Comparison of ENCODE assay signal across 16 mouse cellular contexts in genomic region chr7:75142800-75143199, GRCm38 (mm10).
DNase-seq lines count a peak whose midpoint lies in the region; ATAC-seq and TF ChIP-seq lines count a peak whose summit lies in the region.
"Had no signal": no experiment of that assay in that cellular context is flagged by ENCODE, and none has a peak within 500 bp of the region (broad histone marks: within the 10 kb centered on the region; RNA-seq: fewer than 3 reads in every experiment).

No protein-coding gene starts in this region.

- H3K4me1 ChIP-seq in forebrain, embryonic 12.5 days = peaks cover 10% of the 10 kb centered on the region
- peaks cover 19% of the 10 kb centered on the region for H3K4me1 ChIP-seq in forebrain, embryonic 10.5 days
- peaks cover 7% of the 10 kb centered on the region for H3K4me1 ChIP-seq in intestine, embryonic 15.5 days (replicated peaks)
- peaks cover 6% of the 10 kb centered on the region for H3K4me1 ChIP-seq in intestine, embryonic 16.5 days (ENCODE audit: control insufficient read depth, insufficient read depth, low read length)
- H3K4me1 ChIP-seq in stomach, postnatal 0 days (replicated peaks; ENCODE audit: control insufficient read depth, insufficient read depth) = no peaks in the 10 kb centered on the region

- H3K9me3 ChIP-seq in forebrain, embryonic 12.5 days = no peaks in the 10 kb centered on the region
- no peaks in the 10 kb centered on the region for H3K9me3 ChIP-seq in forebrain, embryonic 10.5 days
- no peaks in the 10 kb centered on the region for H3K9me3 ChIP-seq in intestine, embryonic 15.5 days
- no peaks in the 10 kb centered on the region for H3K9me3 ChIP-seq in intestine, embryonic 16.5 days (ENCODE audit: control insufficient read depth, low read length)
- H3K9me3 ChIP-seq in stomach, postnatal 0 days (ENCODE audit: control insufficient read depth, low read length) = no peaks in the 10 kb centered on the region
- H3K9me3 ChIP-seq: liver, embryonic 13.5 days; stomach, embryonic 15.5 days had no signal

- 0 out of 2 replicates have a peak overlapping the region, but pooled peaks have one; percentile 50 for H3K4me2 ChIP-seq in forebrain, embryonic 12.5 days
- peak overlapping the region; percentile 68; the same call in 1 of the 2 replicates for H3K4me2 ChIP-seq in intestine, embryonic 15.5 days (replicated peaks)
- H3K4me2 ChIP-seq in intestine, embryonic 16.5 days (ENCODE audit: low read depth, low read length) = no peak overlapping the region
- peak overlapping the region; percentile 74 for H3K4me2 ChIP-seq in myocyte (ENCODE audit: low read depth)
- no peak overlapping the region for H3K4me2 ChIP-seq in stomach, postnatal 0 days (replicated peaks; ENCODE audit: low read depth)

- no peak overlapping the region for H3ac ChIP-seq in myocyte (ENCODE audit: control insufficient read depth, insufficient read length)

- no peaks in the 10 kb centered on the region for H3K36me3 ChIP-seq in forebrain, embryonic 12.5 days (replicated peaks)
- no peaks in the 10 kb centered on the region for H3K36me3 ChIP-seq in forebrain, embryonic 10.5 days (replicated peaks)
- H3K36me3 ChIP-seq in intestine, embryonic 15.5 days = no peaks in the 10 kb centered on the region
- no peaks in the 10 kb centered on the region for H3K36me3 ChIP-seq in intestine, embryonic 16.5 days (ENCODE audit: control insufficient read depth, insufficient read depth, low read length)
- no peaks in the 10 kb centered on the region for H3K36me3 ChIP-seq in myocyte (ENCODE audit: control insufficient read depth, insufficient read depth)
- no peaks in the 10 kb centered on the region for H3K36me3 ChIP-seq in stomach, postnatal 0 days (ENCODE audit: control insufficient read depth, insufficient read depth, low read length)
- H3K36me3 ChIP-seq: liver, embryonic 13.5 days; stomach, embryonic 15.5 days had no signal

- no peak for TF ChIP-seq POLR2A in myocyte (IDR thresholded peaks at IDR 0.05; ENCODE audit: insufficient read length, low read depth)

- no peaks in the 10 kb centered on the region for H3K79me2 ChIP-seq in myocyte (ENCODE audit: control insufficient read depth, insufficient read depth)

- no peak for DNase-seq in forebrain, embryonic 10.5 days (ENCODE audit: extremely low spot score, low spot score)
- DNase-seq in stomach, postnatal 0 days (ENCODE audit: low spot score) = no peak
- no peak for DNase-seq in layer of hippocampus, postnatal 25 days (ENCODE audit: extremely low spot score in 1 of 2, low spot score in 1 of 2)
- DNase-seq: adrenal gland, adult 8-10 months; gastrocnemius, postnatal 36 days; kidney, adult 18-20 months; kidney, postnatal 14 days; liver, embryonic 13.5 days; thymus, postnatal 14 days had no signal

- peaks cover 17% of the 10 kb centered on the region for H3K27me3 ChIP-seq in forebrain, embryonic 12.5 days
- peaks cover 22% of the 10 kb centered on the region for H3K27me3 ChIP-seq in forebrain, embryonic 10.5 days (ENCODE audit: poor library complexity, severe bottlenecking)
- H3K27me3 ChIP-seq in intestine, embryonic 15.5 days (replicated peaks) = no peaks in the 10 kb centered on the region
- no peaks in the 10 kb centered on the region; the same call in 1 of the 2 replicates for H3K27me3 ChIP-seq in intestine, embryonic 16.5 days (replicated peaks; ENCODE audit: control insufficient read depth, insufficient read depth, low read length)
- no peaks in the 10 kb centered on the region for H3K27me3 ChIP-seq in myocyte (ENCODE audit: control insufficient read depth, insufficient read depth, insufficient read length)
- H3K27me3 ChIP-seq in stomach, postnatal 0 days (ENCODE audit: control insufficient read depth, insufficient read depth, low read length) = no peaks in the 10 kb centered on the region
- H3K27me3 ChIP-seq: stomach, embryonic 15.5 days had no signal

- TF ChIP-seq CTCF in stomach, postnatal 0 days (IDR thresholded peaks at IDR 0.05; ENCODE audit: low read depth) = no peak

- H3K9ac ChIP-seq in forebrain, embryonic 12.5 days = no peak overlapping the region
- H3K9ac ChIP-seq in intestine, embryonic 15.5 days = no peak overlapping the region
- H3K9ac ChIP-seq in intestine, embryonic 16.5 days (ENCODE audit: low read depth, low read length) = no peak overlapping the region
- no peak overlapping the region for H3K9ac ChIP-seq in stomach, postnatal 0 days (ENCODE audit: low read length)
- H3K9ac ChIP-seq: liver, embryonic 13.5 days; stomach, embryonic 15.5 days had no signal

- no peak overlapping the region for H3K27ac ChIP-seq in forebrain, embryonic 12.5 days
- no peak overlapping the region for H3K27ac ChIP-seq in forebrain, embryonic 10.5 days
- H3K27ac ChIP-seq in intestine, embryonic 15.5 days = no peak overlapping the region
- no peak overlapping the region for H3K27ac ChIP-seq in intestine, embryonic 16.5 days (ENCODE audit: low read length)
- no peak overlapping the region for H3K27ac ChIP-seq in stomach, postnatal 0 days (replicated peaks)
- H3K27ac ChIP-seq: liver, embryonic 13.5 days; stomach, embryonic 15.5 days had no signal

- 30% methylated on average over 2 of the region's 2 CpGs for WGBS in forebrain, embryonic 12.5 days
- 38% methylated on average over 2 of the region's 2 CpGs for WGBS in forebrain, embryonic 10.5 days
- whole genome bisulfite sequencing in intestine, embryonic 15.5 days = 40% methylated on average over 2 of the region's 2 CpGs
- WGBS in intestine, embryonic 16.5 days = 51% methylated on average over 2 of the region's 2 CpGs
- 48% methylated on average over 2 of the region's 2 CpGs for WGBS in stomach, postnatal 0 days

- ATAC-seq in forebrain, embryonic 12.5 days (ENCODE audit: low FRiP score) = no peak
- no peak for ATAC-seq in intestine, embryonic 15.5 days
- no peak for ATAC-seq in intestine, embryonic 16.5 days
- ATAC-seq in granulocyte monocyte progenitor cell, adult 5-6 weeks (replicated peaks; ENCODE audit: poor library complexity, severe bottlenecking) = peak; percentile 59
- ATAC-seq in stomach, postnatal 0 days (ENCODE audit: low FRiP score, low TSS enrichment) = no peak
- ATAC-seq: midbrain, embryonic 16.5 days had no signal

- no peak overlapping the region for H3K4me3 ChIP-seq in forebrain, embryonic 12.5 days (replicated peaks)
- H3K4me3 ChIP-seq in forebrain, embryonic 10.5 days = no peak overlapping the region
- no peak overlapping the region for H3K4me3 ChIP-seq in intestine, embryonic 15.5 days (replicated peaks)
- no peak overlapping the region for H3K4me3 ChIP-seq in intestine, embryonic 16.5 days (ENCODE audit: low read length)
- H3K4me3 ChIP-seq in myocyte = no peak overlapping the region
- no peak overlapping the region for H3K4me3 ChIP-seq in stomach, postnatal 0 days (ENCODE audit: low read depth, low read length)
- H3K4me3 ChIP-seq: liver, embryonic 13.5 days had no signal

- TF ChIP-seq EP300 in stomach, postnatal 0 days (optimal IDR thresholded peaks at IDR 0.05) = no peak

TF ChIP-seq in myocyte, 11 proteins besides CTCF, POLR2A, EP300 and RAD21:
- no peak for TF ChIP-seq TCF3 (IDR thresholded peaks at IDR 0.05; ENCODE audit: insufficient read length, low read depth)

Comparison
In these comparisons a context has a peak if more than half of its experiments do, and no peak if none do; other contexts are left out.
1. H3K4me2 ChIP-seq: peak in forebrain, embryonic 12.5 days (single experiment), intestine, embryonic 15.5 days (single experiment) and myocyte (single experiment); none in intestine, embryonic 16.5 days (single experiment) and stomach, postnatal 0 days (single experiment).